Mouse (Mus musculus) intestine, postnatal 0 days (tissue): ENCODE results near the gene Dnttip2. TPM values are rescaled to one million over a fixed set of nuclear protein-coding genes. Genes with fewer than 3 reads are reported as not detected.
"Not testable (repeated sequence)": the region's sequence is repeated elsewhere in the genome, so short reads cannot be mapped to it uniquely, and the experiment has no call there.

Experiments
- ATAC-seq: fragments of 200-750 bp; cut with Nextera tagmentation; 2 replicates; pipeline ENCODE4 v1.8.0; 2017; ENCODE audit warnings: mild to moderate bottlenecking, moderate TSS enrichment, moderate library complexity
- H3K27ac ChIP-seq: fragments of 300-500 bp; sonication (generic); 2 replicates; pipeline ENCODE4 v1.5.1; 2014; ENCODE audit warnings: mild to moderate bottlenecking, low read depth, low read length, moderate library complexity
- H3K27me3 ChIP-seq: fragments of 300-500 bp; sonication (generic); replicated peaks from 2 replicates; pipeline ENCODE4 v1.6.1; 2014; ENCODE audit warnings: low read length, mixed read lengths; ENCODE audit not compliant: control insufficient read depth, insufficient read depth
- H3K36me3 ChIP-seq: fragments of 300-500 bp; sonication (generic); 2 replicates; pipeline ENCODE4 v1.6.1; 2014; ENCODE audit warnings: mild to moderate bottlenecking, moderate library complexity; ENCODE audit not compliant: control insufficient read depth, insufficient read depth
- H3K4me1 ChIP-seq: fragments of 300-500 bp; sonication (generic); replicated peaks from 2 replicates; pipeline ENCODE4 v1.6.1; 2014; ENCODE audit warnings: antibody characterized with exemption, low read length, mixed read lengths; ENCODE audit not compliant: control insufficient read depth, insufficient read depth
- H3K4me2 ChIP-seq: fragments of 300-500 bp; sonication (generic); replicated peaks from 2 replicates; pipeline ENCODE4 v1.6.1; 2014; ENCODE audit warnings: low read depth, mild to moderate bottlenecking, moderate library complexity
- H3K4me3 ChIP-seq: fragments of 300-500 bp; sonication (generic); 2 replicates; pipeline ENCODE4 v1.5.1; 2014; ENCODE audit warnings: low read depth, low read length
- H3K9ac ChIP-seq: fragments of 300-500 bp; sonication (generic); 2 replicates; pipeline ENCODE4 v1.6.1; 2014; ENCODE audit warnings: mild to moderate bottlenecking, low read depth, low read length
- H3K9me3 ChIP-seq: fragments of 300-500 bp; sonication (generic); 2 replicates; pipeline ENCODE4 v1.6.1; 2016; ENCODE audit warnings: mixed run types; ENCODE audit not compliant: control insufficient read depth
- CTCF ChIP-seq: sonication (generic); IDR thresholded peaks from 2 replicates; pipeline ENCODE4 v1.5.1; 2016; ENCODE audit warnings: low read depth, mild to moderate bottlenecking, control low read depth, antibody characterized with exemption, moderate library complexity
- WGBS: fragments of 180-500 bp; shearing (Covaris S2); extraction: QIAGEN DNeasy Blood & Tissue Kit; methylation state at CpG from one replicate; pipeline ENCODE4 v1.1.7; 2014; 5-methylcytosine and 5-hydroxymethylcytosine counted together
- polyA plus RNA-seq: library from polyadenylated mRNA; unstranded; fragments of >200 nt; fragmentation: Nextera tagmentation; extraction: Ambion mirVana; gene quantifications from 2 replicates; pipeline ENCODE4 v1.2.1, GENCODE M21; 2015

Dnttip2 gene
- polyA plus RNA-seq, 1 experiment from 2014 or later, result 42.4 TPM

GRCm38 (mm10) chr3:122252466-122253253 is 21.5 kb upstream of the Dnttip2 start:
- H3K27me3 ChIP-seq, result no peaks in the 10 kb centered on the region
- 24% methylated on average over 3 of the region's 3 CpGs for WGBS
- H3K9ac ChIP-seq, result no peak overlapping the region
- no peak overlapping the region for H3K4me3 ChIP-seq
- no peaks in the 10 kb centered on the region for H3K9me3 ChIP-seq
- peaks cover 4% of the 10 kb centered on the region; the same call in 1 of the 2 replicates for H3K36me3 ChIP-seq
- peak; percentile 55 for ATAC-seq
- no peak overlapping the region for H3K27ac ChIP-seq
- no peaks in the 10 kb centered on the region for H3K4me1 ChIP-seq
- no peak for TF ChIP-seq CTCF
- H3K4me2 ChIP-seq, result no peak overlapping the region

- not testable (repeated sequence) for H3K27ac ChIP-seq, H3K36me3 ChIP-seq, H3K27me3 ChIP-seq, ATAC-seq, H3K9ac ChIP-seq, H3K4me1 ChIP-seq, H3K4me3 ChIP-seq, H3K9me3 ChIP-seq, H3K4me2 ChIP-seq
- 90% methylated on average over 7 of the region's 7 CpGs for WGBS
Observed at GRCm38 (mm10) chr3:122254050-122254449, 20.1 kb upstream of the Dnttip2 start.

- H3K9me3 ChIP-seq, result no peaks in the 10 kb centered on the region
- no peak overlapping the region for H3K27ac ChIP-seq
- WGBS, result 75% methylated on average over 5 of the region's 5 CpGs
- no peaks in the 10 kb centered on the region for H3K4me1 ChIP-seq
- peak; percentile 59 for TF ChIP-seq CTCF
- H3K27me3 ChIP-seq, result no peaks in the 10 kb centered on the region
- peaks cover 15% of the 10 kb centered on the region for H3K36me3 ChIP-seq
- no peak for ATAC-seq
- no peak overlapping the region for H3K4me2 ChIP-seq
- H3K4me3 ChIP-seq, result no peak overlapping the region
- H3K9ac ChIP-seq, result no peak overlapping the region
Observed at GRCm38 (mm10) chr3:122269986-122270385, 4.2 kb upstream of the Dnttip2 start.

DNA sequence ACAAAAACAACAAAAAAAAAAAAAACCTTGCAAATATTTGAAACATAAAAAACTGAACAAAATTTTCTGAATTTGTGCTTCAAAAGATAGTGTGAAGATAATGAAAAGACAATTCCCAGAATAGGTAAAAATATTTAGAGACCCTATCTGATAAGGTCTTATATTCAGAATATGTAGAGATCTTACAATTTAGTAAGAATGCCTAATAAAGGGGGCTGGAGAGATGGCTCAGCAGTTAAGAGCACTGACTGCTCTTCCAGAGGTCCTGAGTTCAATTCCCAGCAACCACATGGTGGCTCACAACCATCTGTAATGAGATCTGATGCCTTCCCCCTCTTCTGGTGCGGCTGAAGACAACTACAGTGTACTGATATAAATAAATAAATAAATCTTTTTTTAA is 1.6 kb upstream of the Dnttip2 start:
- peaks cover 16% of the 10 kb centered on the region for H3K36me3 ChIP-seq
- not testable (repeated sequence) for H3K4me3 ChIP-seq, H3K4me1 ChIP-seq, H3K4me2 ChIP-seq, H3K9me3 ChIP-seq, H3K27me3 ChIP-seq, H3K27ac ChIP-seq, H3K9ac ChIP-seq, ATAC-seq
- WGBS, result 63% methylated on average over 1 of the region's 1 CpGs

DNA sequence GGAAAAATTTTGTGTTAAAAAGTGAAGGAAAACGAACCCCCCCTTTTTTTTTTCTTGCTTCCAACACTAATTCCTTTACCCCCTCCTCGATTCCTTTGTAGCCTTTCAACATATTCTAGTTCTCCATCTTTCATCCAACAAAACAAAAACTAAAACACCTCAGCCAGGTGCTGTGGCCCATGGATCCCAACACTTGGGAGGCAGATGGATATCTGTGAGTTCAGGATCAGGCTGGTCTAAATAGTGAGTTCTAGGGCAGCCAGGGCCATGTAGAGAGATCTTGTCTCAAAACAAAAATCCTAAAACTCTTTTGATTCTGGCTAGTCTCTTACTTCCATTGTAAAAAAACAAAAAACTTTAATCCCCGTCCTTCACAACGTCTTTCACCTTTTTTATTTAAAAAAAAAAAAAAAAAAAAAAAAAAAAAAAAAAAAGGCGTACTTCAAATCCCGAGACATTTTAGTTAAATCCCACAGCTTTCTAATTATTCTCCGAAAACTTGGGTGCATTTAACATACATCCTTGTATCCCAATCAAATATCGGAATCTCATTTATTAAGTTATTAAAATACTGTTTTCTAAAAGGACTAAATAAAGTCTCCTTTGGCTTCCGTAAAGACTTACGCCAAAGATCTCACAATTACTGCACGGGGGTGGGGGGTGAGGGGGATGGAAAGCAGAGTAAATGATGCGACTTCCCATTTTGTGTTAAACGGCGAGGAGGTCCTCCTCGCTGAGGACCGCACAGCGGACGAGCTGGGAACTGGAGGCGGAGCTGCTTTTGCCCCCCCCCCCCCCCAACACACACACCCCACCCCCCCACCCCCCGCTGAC is 564 bp upstream of the Dnttip2 start:
- no peak overlapping the region for H3K27ac ChIP-seq
- H3K4me2 ChIP-seq, result peak overlapping the region; percentile 65
- H3K36me3 ChIP-seq, result peaks cover 25% of the 10 kb centered on the region
- H3K9me3 ChIP-seq, result no peaks in the 10 kb centered on the region
- no peak for ATAC-seq
- H3K4me3 ChIP-seq, result peak overlapping the region; percentile 94
- no peaks in the 10 kb centered on the region for H3K27me3 ChIP-seq
- H3K9ac ChIP-seq, result peak overlapping the region; percentile 37; the same call in 1 of the 2 replicates
- no peaks in the 10 kb centered on the region for H3K4me1 ChIP-seq
- 12% methylated on average over 18 of the region's 20 CpGs for WGBS
- TF ChIP-seq CTCF, result peak; percentile 36

- H3K36me3 ChIP-seq, result peaks cover 40% of the 10 kb centered on the region
- H3K9ac ChIP-seq, result 0 out of 2 replicates have a peak overlapping the region, but pooled peaks have one; percentile 84
- peak overlapping the region; percentile 94 for H3K4me3 ChIP-seq
- H3K9me3 ChIP-seq, result no peaks in the 10 kb centered on the region
- H3K27ac ChIP-seq, result no peak overlapping the region
- ATAC-seq, result no peak
- WGBS, result 67% methylated on average over 10 of the region's 10 CpGs
- H3K4me2 ChIP-seq, result peak overlapping the region; percentile 65
- no peak for TF ChIP-seq CTCF
- no peaks in the 10 kb centered on the region for H3K27me3 ChIP-seq
- no peaks in the 10 kb centered on the region for H3K4me1 ChIP-seq
Observed at GRCm38 (mm10) chr3:122275111-122275510, 923 bp downstream of the Dnttip2 start.
